Mouse (Mus musculus): ENCODE results near the gene Vmn2r85. TPM values are rescaled to one million over a fixed set of nuclear protein-coding genes. Genes with fewer than 3 reads are reported as not detected.

Gene Vmn2r85
- polyA plus RNA-seq, 1 experiment from 2014 or later: not detected

Other genes with a start within 250 kb of the Vmn2r85 start
- gene Olfr826, start 245.5 kb downstream of the Vmn2r85 start, polyA plus RNA-seq (2014; fragmentation: Nextera tagmentation; extraction: Ambion mirVana): not detected in 2 replicates
- gene Olfr827, start 215.3 kb downstream of the Vmn2r85 start, polyA plus RNA-seq (2014; fragmentation: Nextera tagmentation; extraction: Ambion mirVana): not detected in 2 replicates
- 22.3 and 23.3 TPM in 2 replicates for gene Neurod4, start 149.5 kb downstream of the Vmn2r85 start, polyA plus RNA-seq (2014; fragmentation: Nextera tagmentation; extraction: Ambion mirVana)
- 0.18 and 0.26 TPM in 2 replicates for gene Tespa1, start 106.8 kb downstream of the Vmn2r85 start, polyA plus RNA-seq (2014; fragmentation: Nextera tagmentation; extraction: Ambion mirVana)
- not detected in 2 replicates for gene Vmn2r84, start 35.4 kb downstream of the Vmn2r85 start, polyA plus RNA-seq (2014; fragmentation: Nextera tagmentation; extraction: Ambion mirVana)
- gene Vmn2r86, start 26.3 kb upstream of the Vmn2r85 start, polyA plus RNA-seq (2014; fragmentation: Nextera tagmentation; extraction: Ambion mirVana): not detected in 2 replicates
- 0.05 and 0.10 TPM in 2 replicates for gene Vmn2r87, start 67.7 kb upstream of the Vmn2r85 start, polyA plus RNA-seq (2014; fragmentation: Nextera tagmentation; extraction: Ambion mirVana)